Mouse (Mus musculus) embryo, embryonic 11.5 days (tissue): ENCODE measurements around the gene Cisd2.
A peak's percentile ranks its signal among the peaks of the same experiment; 100 is the strongest.

ENCODE experiments used
- DNase-seq: peaks from one replicate; pipeline ENCODE4 v3.0.0-alpha.2; 2012; ENCODE audit warnings: low read depth, low spot score

Gene Cisd2

DNA sequence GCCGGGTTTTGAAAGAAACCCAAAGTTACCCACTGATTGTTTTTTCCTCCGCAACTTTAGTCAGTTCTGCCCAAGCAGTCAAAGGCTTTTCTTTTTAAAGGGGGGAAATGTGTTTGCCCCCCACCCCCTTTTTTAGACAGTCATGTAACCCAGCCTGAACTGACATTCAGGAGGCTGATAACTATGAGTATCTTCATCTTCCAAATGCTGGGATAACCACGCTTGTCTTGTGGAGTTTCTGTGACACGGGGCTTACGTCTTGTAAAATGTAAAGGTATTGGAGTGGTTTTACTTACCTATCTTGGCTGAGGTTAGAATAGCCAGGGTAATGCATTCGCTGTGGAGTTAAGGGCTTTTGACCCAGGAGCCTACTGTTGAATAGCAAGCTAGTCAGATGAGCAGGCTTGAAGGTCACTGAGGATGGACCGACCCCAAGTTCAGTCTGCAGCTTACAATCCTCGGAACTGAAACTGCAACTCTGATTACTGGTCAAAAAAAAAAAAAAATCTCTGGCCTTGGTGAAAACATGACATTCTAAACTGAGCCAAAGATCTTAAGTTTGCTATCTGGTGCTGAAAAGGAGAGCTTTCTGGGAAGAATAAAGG lies at the start of gene Cisd2:
Gene Cisd2, minus strand, starts transcription at position 318 of the 605 bp plus-strand sequence.
- DNase-seq, result no peak

DNA sequence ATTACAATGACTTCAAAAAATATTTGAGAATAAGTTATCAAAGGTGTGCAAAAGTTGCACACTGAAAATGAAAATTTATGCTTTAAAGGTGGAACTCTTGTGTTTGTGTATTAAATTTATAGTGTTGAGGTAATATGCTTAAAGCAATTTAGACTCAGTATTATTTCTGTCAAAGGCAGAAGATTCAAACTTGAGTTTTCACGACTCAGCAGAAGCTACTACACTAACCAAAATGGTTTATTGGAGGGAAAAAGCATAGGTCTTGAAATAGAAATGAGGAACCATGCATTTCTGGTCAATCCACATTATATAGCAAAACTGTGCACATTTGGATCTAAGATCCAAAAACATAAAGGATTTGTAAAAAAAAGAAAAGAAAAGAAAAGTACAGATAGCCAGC lies 47.1 kb upstream of the Cisd2 start:
- DNase-seq, result no peak

DNA sequence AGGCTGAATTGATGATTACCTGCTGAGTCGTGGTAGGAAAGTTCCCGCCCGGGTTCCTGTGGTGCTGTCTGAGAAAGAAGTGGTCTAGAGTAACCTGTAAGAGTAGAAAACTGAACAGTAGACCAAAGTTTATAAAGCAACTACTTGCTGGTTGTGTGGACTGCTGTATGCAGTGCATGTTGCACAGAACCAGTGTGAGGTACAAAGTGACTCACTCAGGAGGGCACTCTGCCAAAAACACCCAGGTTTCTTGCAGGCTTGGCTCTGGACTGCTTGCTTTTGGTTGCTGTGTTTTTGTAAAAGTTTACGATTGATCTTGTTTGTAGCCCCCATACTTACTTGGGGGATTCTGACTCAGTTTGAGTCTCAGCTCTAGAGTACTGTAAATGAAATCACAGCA lies 46.2 kb upstream of the Cisd2 start:
- no peak for DNase-seq

DNA sequence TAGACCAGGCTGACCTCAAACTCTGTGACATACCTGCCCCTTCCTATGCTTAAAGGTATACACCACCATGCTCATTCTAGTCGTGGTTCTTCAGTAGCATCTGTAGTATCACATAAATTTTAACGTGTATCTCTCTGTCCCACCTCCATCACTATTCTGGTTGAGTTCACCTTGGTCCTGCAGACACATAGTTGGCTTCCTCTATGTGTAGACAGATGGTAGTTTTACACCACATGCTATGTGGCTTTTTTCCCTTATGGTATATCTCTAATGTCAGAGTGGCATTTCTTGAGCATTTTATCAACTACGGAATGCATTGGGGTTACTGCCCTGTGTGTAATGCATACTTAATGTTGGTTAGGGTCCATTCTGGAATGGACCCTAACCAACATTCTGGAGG lies 45.4 kb upstream of the Cisd2 start:
- DNase-seq, result no peak

DNA sequence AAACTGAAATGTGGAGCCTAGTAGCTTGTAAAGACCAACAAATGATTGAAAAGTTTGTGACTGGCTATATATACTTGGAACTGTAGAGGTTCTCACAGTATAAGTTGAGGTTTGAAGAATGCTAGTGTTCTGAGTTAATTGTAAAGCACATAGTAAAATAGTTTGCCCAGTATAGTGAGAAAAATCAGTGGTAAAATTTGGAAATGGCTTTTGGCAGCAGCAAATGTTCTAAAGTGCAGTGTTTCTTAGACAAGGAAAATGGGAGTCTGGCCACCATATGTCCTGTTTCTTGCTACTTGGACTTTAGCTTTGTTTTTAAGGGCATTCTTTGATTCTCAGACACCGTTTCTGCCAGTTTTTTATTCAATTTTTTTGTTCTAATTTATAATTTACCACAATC lies 44.7 kb upstream of the Cisd2 start:
- DNase-seq, result no peak

DNA sequence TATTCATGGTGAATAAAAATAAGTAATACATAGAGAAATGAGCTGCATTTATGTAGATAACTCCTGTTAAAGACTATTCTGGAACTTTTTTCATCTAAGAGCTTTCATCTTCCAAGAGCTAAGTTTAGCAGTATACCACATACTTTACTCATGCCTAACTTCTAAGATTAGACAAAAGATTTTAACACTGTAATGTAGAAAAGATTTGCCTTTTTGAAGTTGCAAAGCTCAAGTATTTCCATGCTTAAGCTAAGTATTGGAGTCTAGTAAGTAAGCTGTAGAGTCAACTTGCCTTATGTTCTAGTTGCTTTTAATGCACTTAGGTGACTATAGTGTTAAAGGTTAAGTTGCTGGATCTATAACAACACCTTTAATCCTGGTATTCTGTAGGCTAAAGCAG lies 35.3 kb upstream of the Cisd2 start:
- no peak for DNase-seq

DNA sequence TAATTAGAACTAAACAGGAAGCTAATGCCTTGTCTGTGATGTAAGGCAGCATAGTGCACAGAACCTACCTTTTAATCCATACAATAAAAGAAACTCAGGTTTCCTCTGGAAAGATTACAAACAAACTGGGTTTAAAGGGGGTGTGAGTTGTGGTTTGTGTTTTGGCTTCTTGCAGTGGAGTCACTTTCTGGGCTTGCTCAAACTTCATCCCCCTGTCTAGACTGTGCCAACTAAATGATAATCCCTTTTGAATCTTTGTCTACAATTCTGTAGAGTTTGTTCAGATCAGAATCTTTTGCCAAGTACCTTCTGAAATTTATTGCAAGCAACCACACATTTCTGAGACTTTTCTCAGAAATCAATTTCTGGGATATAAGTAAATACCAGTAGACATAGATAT lies 21.2 kb upstream of the Cisd2 start:
- DNase-seq, result no peak

DNA sequence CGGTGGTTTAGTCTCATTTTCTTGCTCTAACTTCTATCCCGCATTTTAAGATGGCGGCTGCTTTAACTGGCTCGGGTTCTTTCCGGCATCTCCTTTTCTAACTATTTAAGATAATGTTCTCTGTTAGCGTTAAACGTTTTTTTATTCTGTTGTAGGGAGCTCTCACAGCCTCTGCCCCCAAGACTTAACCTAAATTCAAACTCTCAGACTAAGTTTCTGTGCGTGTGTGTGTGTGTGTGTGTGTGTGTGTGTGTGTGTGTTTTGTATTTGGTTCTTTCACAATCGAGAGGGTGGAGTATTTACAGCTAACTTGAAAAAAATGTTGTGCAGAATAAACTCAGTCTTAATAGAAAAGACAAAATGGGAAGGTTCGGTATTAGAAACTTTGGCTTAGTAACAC lies 16.9 kb upstream of the Cisd2 start:
- DNase-seq, result no peak

DNA sequence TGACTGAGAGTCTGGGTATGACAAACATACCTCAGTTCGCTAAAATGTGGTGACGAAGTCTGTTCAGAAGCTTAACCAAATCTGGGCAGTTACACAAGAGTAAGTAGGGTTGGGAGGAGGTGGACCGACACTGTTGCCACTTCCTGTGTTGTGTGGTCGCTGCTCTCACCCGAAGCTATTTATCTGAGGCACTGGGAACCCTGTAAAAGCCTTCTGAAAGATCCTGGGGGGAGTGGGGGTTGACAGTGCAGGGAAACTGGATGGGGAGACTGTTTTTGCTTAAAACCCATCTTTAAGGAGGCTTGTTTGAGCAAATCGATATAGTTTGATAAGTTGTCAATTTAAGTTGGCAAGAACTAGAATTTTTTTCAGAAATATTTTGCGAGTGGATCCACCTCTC lies 16.5 kb upstream of the Cisd2 start:
- no peak for DNase-seq

DNA sequence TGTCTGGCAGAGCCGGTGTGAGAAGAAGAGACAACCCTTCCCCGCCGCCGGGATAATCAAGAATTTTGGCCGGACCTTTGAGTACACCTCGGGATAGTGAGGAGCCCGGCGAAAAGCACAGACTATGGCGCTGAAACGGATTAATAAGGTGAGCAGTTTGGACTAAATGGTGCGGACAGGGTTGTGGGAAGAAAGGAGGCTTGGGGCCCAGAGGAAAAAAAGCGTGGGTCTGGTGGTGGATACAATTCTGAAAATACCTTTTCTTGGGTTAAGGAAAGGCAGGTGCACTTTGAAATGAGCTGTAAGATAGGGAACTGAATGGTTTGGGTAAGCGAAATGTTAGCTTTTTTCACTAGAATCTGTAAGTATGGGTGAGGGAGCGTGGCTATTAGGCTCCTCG lies 15.9 kb upstream of the Cisd2 start:
- DNase-seq, result no peak

DNA sequence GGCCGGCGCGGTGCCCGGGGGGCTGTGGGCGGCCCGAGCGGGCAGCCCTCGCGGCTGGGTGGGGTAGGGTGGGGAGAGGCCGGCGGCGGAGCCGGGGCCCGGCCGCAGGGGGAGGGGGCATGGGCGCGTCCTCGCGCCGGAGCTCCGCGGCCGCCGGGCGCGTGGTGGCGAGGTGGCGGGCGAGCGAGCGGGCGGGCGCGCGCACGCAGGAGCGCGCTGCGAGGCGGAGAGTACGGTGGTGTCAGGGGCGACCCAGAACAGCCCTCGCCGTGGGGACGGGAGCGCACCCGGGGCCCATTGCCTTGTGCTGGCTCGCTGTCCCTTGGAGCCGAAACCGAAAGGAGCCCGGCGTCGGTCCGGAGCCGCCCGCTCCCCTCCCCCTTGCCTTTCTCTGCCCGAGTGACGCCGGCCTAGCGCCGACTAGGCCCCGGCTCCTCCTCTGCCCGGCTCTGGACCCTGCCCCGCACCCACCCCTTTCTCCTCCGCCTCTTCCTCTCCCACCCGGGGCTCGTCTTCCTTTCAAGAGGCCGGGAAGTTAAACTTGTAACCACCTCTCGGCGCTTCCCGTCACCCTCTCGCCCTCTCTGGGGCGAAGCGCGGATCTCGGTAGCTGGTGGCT lies 15.3 kb upstream of the Cisd2 start:
- peak; percentile 56 for DNase-seq

DNA sequence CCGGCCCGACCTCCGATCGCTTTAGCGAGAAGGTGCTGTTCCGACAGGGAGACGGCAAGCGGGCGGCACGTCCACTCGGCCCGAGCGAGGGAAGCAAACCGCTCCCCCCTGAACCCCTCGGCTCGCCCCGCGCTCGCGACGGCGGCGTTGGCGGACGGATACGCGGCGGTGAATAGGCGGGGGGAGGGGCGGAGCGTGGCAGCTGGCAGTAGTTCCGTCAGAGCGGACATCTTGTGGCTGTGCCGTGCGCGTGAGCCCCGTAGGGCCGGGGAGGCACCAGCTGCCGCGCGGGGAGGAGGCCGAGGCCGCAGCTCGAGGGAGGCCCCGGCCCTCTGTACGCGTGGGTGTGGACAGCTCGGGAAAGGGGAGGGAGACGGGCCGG lies 14.8 kb upstream of the Cisd2 start:
- DNase-seq, result peak; percentile 81

DNA sequence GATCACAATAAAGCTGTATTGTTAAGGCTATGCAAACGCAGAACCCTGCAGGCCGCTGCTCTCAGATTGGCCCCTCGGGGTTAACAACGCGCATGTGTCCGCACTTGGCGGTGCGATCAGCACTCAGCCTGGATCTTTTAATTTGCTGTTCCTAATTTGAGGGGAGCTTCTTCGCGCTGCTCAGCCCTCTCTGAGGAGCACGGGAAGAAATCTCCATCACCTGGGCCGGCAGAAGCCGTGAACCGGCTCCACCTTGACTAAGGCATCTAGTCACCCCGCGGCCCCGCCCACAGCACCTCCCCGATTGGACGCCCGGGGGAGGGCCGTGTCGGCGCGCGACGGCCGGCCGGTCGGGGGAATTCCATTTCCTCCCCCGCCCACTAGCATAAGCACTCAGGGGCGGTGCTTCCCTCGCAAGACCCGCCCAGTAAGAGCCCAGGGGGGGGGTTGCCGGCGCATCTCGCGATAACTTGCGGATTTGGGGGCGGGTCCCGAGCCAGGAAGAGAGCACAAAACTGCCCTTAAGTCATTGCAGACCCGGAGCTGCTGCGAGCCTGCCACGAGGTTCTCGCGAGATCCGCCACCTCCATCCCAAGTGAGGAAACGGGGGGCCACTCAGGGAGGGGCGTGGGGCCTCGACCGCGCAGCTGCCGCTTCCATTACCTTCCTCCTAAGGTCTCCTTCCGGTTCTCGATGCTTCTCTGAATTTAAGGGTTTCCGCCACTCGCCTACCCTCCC lies 14.2 kb upstream of the Cisd2 start, which contains the start of gene Ube2d3:
Gene Ube2d3, plus strand, starts transcription at position 392 of the 738 bp plus-strand sequence.
- DNase-seq, result peak; percentile 98

DNA sequence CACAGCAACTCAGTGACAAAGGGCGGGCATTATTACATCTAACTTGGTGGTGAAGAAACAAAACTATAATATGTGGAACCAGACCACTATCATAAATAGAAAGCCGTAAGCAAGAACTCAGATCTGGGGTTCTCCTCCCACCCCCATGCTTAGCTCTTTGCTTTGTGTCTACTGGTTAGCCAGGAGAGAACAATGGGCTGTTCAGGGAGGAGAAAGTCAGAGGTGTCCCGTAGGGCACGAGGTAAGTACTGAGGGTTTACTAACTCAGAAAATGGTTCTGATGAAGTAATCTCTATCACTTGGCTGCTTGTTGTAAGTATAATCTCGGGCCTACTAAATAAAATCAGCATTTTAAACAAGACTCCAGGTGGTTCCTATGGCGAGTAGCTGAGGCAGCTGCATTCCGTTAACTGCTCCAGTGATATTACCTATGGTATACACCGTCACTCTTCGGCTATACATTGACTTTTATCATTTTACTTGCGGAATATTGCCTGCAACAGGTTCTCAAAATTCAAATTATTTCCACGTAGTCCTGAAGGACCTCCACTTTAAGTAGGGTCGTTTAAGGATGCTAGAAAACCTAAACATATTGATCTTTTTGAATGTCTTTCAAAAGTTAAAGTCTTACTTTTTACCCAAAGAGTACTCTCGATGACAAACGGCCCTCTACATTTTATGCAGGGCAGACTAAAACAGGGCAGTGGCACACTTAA lies 13.3 kb upstream of the Cisd2 start:
- no peak for DNase-seq

DNA sequence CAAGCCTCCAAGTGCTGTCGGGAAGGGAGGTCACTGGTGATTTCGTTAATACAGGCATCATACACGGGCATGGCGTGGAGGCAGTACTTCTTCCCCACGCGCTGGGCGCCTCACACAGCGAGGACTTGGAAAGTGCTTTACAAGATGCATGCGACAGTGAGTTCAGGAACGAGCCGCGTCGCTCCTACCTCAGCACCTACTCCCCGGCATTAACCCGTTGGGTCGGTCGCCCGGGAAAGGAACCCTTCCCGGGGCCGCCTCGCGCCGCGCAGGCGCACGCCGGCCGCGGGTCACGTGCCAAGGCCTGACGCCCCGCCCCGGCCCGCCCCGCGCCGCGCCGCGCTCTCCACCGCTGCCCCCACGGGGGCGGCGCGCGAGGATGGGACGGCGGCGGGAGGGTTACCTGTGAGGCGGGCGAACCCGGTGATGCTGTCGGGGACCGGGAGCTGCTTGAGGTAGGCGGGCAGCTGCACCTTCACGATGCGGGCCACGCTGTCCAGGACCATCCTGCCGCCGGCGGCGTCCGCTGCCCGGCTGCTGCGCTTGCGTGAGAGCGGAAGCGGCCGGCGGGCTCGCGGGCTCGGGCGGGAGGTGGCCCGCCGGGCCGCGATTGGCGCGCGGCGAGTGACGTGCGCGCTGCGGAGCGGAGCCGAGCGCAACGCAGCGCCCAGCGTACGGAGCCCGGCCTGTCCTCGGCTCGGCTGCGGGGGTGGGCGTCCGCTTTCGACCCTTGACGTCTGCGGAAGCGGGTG lies 693 bp downstream of the Cisd2 start:
- DNase-seq, result peak; percentile 77

DNA sequence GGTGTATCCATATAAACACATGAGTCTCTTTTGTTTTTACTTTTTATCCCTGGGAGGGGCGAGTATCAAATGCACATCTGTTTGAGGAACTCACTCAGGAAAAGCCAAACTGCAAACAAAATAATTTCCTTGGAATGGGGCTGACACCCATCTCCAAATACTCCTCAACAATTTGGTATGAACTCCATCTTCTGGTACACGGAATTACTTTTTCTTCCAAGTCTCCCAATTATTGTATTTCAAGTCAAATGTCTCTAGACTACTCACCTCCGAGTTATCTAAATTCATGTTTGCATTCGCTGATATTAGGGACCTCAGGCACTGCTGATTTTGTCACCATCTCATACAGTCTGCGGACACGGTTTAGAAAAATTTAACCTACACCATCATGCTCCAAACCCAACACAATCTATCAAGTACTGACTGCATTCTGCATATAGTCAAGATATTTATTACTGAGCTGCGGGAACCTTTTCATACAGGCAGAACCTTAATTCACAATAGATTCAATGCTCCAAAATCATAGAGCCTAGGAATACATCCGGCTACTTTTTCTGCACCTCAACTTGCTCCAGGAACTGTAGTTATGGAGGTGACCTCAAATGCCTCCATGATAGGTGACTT lies 1.4 kb downstream of the Cisd2 start:
- DNase-seq, result no peak

DNA sequence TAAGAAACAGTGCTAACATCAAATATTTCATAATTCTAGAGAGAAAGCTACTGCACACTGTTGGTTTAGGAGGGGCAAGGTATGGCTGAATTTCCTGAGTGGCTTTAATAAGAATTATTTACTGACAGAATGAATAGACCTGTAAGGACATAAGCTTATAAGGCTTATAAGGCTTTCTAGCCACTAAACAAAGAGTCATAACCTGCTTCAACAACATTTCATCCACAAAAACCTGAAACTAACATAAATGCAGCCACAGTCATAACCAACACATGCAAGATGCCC lies 2.5 kb downstream of the Cisd2 start:
- no peak for DNase-seq

DNA sequence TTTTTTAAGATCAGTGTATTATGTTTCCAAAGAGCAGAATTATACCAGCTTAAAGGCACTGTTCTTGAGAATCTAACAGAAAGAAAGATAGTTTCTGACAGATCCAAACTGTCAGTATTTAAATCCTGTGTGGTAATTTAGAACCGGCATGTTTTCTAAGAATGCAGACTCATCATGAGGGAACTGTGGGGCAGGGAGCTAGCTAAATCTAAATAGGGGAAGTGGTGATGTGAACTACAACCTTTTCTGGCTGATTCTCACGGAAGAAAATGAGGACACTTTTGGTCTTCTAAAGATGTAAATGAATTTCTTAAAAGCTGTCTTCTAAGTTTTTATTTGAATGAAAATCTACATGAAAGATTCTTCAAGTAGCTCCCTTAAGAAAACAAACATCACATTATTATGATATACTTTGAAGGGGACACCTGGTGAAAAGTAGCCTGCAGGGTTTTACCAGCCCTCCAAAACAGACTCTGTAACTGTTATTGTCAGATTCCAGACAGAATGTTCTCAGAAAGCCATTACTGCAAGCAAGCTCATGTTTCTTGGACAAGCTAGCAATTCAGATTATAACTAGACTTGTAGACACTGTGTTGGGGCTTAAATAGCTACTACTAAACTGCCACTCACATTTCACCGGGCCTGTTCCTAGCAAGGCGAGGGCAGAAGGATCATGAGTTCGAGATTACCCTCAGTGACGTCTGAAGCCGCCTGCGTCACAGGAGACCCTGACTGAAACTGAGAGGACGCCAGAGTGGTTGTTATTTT lies 3.0 kb downstream of the Cisd2 start:
- no peak for DNase-seq

DNA sequence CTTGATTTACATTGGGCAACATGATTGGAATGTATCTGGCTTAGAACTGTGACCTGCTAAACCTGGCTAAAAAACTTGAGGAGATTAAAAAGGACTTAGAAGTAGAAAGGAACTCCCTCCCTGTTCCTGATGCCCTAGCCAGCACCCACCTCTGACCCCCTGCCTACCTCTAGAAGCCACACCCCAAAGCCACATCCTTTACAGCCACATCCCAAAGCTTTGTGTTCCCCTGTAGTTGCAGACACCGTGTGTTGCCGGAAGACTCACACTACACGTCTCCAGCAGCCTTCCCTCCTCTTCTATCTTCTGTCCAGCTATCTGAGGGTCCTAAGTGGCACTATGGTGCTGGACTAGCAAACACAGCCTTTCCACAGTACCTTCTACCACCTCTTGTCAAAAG lies 5.9 kb downstream of the Cisd2 start:
- no peak for DNase-seq

DNA sequence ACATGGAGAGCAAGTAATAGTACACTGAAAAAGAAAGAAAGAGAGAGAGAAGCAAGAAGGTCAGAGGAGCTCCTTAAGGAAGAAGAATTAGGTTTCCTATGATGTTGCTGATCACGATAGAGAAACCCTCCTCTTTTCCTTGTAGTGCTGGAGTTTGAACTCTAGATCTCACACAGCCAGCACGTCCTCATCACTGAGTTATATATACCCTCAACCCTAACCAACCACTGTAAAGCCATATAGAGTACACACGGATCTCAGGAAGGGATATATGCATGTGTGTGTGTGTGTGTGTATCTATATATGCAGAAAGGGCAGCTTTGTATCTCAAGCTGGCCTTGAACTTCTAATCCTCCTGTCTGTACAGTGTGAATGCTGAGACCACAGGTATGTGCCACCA lies 6.5 kb downstream of the Cisd2 start:
- DNase-seq, result no peak

DNA sequence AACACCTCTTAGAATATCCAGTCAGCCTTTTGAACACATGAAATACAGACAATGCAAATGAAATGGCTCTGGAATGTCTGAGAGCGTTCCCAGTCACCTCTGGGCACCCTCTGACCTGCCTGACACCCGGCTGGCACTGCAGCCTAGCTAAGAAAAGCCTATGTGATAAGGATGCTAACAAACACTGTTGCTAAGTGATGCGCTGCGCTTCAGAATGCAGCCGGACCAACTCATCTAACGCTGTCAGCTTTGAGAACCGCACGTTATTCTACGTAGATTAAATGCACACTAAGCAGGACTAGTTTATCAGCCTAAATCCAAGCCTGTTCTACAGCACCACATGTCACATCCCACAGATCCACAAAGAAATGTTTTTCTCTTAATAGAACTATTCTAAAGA lies 11.9 kb downstream of the Cisd2 start:
- DNase-seq, result peak; percentile 11
